ENCODE assay signal across 27 mouse cellular contexts in the genomic region with DNA sequence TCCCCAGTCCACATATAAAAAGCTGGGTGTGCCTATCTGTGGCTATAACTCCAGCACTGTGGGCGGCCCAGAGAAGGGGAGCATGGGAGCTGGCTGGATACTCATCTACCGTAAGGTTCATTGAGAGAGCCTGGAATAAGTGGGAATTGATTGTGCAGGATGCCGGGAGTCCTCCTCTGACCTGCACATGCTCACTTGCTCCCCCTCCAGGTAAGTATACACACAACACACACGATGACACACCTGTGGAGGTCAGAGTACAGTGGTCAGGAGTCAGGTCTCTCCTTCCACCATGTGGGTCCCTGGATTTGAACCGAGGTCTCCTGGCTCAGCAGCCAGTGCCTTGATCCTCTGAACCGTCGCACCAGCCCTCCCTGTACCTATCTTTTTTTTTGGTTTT. TPM values are rescaled to one million over a fixed set of nuclear protein-coding genes. Genes with fewer than 3 reads are reported as not detected.
DNase-seq lines count a peak whose midpoint lies in the region; ATAC-seq and TF ChIP-seq lines count a peak whose summit lies in the region.
"Had no signal": no experiment of that assay in that cellular context is flagged by ENCODE, and none has a peak within 500 bp of the region (broad histone marks: within the 10 kb centered on the region; RNA-seq: fewer than 3 reads in every experiment).

No protein-coding gene starts in this region.

- 96% methylated on average over 7 of the region's 7 CpGs for WGBS in kidney, postnatal 0 days
- WGBS in lung, embryonic 14.5 days: 92% methylated on average over 7 of the region's 7 CpGs

- no peak for TF ChIP-seq POLR2A in MEL (IDR thresholded peaks at IDR 0.05; ENCODE audit: control insufficient read depth in 1 of 2, insufficient read depth in 1 of 2, low read depth in 1 of 2, low read length in 2 of 2, poor library complexity in 1 of 2)

- intact Hi-C loops in left cerebral cortex, postnatal 36 days (cut with DNase I): no loop called here

- no peaks in the 10 kb centered on the region for H3K9me3 ChIP-seq in kidney, postnatal 0 days (replicated peaks; ENCODE audit: low read length)
- no peaks in the 10 kb centered on the region for H3K9me3 ChIP-seq in lung, embryonic 14.5 days (ENCODE audit: low read depth, low read length)
- H3K9me3 ChIP-seq in MEL (replicated peaks; ENCODE audit: insufficient read depth, low read length): no peaks in the 10 kb centered on the region
- H3K9me3 ChIP-seq: G1E; heart, embryonic 13.5 days; intestine, embryonic 15.5 days; lung, embryonic 15.5 days; midbrain, embryonic 13.5 days; neural tube, embryonic 15.5 days had no signal

- 0 out of 2 replicates have a peak, but pooled peaks have one; percentile 19 for TF ChIP-seq CTCF in kidney, postnatal 0 days (IDR thresholded peaks at IDR 0.05; ENCODE audit: low read depth)
- 0 out of 2 replicates have a peak, but pooled peaks have one; percentile 20 for TF ChIP-seq CTCF in lung, embryonic 14.5 days (IDR thresholded peaks at IDR 0.05; ENCODE audit: low read depth)
- peak; percentile 34 to 36 (median 36) for TF ChIP-seq CTCF in MEL (IDR thresholded peaks at IDR 0.05 in 2 of 3, conservative IDR thresholded peaks at IDR 0.05 in 1 of 3; ENCODE audit: control insufficient read depth in 1 of 3, insufficient read depth in 1 of 3, low read depth in 2 of 3, low read length in 3 of 3, poor library complexity in 1 of 3, severe bottlenecking in 1 of 3)

- H3K9ac ChIP-seq in kidney, postnatal 0 days (ENCODE audit: low read depth, low read length): no peak overlapping the region
- H3K9ac ChIP-seq in lung, embryonic 14.5 days: no peak overlapping the region
- no peak overlapping the region for H3K9ac ChIP-seq in MEL (ENCODE audit: control insufficient read depth, low read depth, low read length, poor library complexity, severe bottlenecking)
- H3K9ac ChIP-seq: heart, embryonic 13.5 days; hindbrain, embryonic 14.5 days; intestine, embryonic 15.5 days; lung, embryonic 15.5 days; midbrain, embryonic 13.5 days; neural tube, embryonic 15.5 days had no signal

- no peak overlapping the region for H3K4me3 ChIP-seq in kidney, postnatal 0 days (replicated peaks; ENCODE audit: low read depth, low read length)
- no peak overlapping the region for H3K4me3 ChIP-seq in lung, embryonic 14.5 days (ENCODE audit: low read depth, low read length)
- H3K4me3 ChIP-seq in MEL (ENCODE audit: control insufficient read depth in 1 of 2, insufficient read depth in 1 of 2, low read depth in 2 of 2, low read length in 2 of 2): no peak overlapping the region
- H3K4me3 ChIP-seq: erythroblast, embryonic 14.5 days; heart, embryonic 13.5 days; intestine, embryonic 15.5 days; lung, embryonic 15.5 days; midbrain, embryonic 13.5 days; neural tube, embryonic 15.5 days had no signal

- H3K36me3 ChIP-seq in kidney, postnatal 0 days (ENCODE audit: insufficient read depth, low read length): peaks cover 18% of the 10 kb centered on the region
- peaks cover 42% of the 10 kb centered on the region for H3K36me3 ChIP-seq in lung, embryonic 14.5 days (ENCODE audit: insufficient read depth)
- peaks cover 0 to 1% of the 10 kb centered on the region in 2 experiments; a peak in 2 of 4 replicates for H3K36me3 ChIP-seq in MEL (ENCODE audit: control insufficient read depth in 1 of 2, insufficient read depth in 2 of 2, low read length in 2 of 2)
- H3K36me3 ChIP-seq: G1E had no signal

- H3K27ac ChIP-seq in kidney, postnatal 0 days: no peak overlapping the region
- H3K27ac ChIP-seq in lung, embryonic 14.5 days (ENCODE audit: low read depth): no peak overlapping the region
- no peak overlapping the region for H3K27ac ChIP-seq in MEL (ENCODE audit: control insufficient read depth, low read depth, low read length)
- H3K27ac ChIP-seq: heart, embryonic 13.5 days; hindbrain, embryonic 14.5 days; intestine, embryonic 15.5 days; lung, embryonic 15.5 days; macrophage; midbrain, embryonic 13.5 days; neural tube, embryonic 15.5 days had no signal

- no peaks in the 10 kb centered on the region for H3K27me3 ChIP-seq in kidney, postnatal 0 days (ENCODE audit: insufficient read depth, low read length)
- no peaks in the 10 kb centered on the region for H3K27me3 ChIP-seq in lung, embryonic 14.5 days (ENCODE audit: insufficient read depth, low read length)
- H3K27me3 ChIP-seq in MEL (ENCODE audit: control insufficient read depth in 1 of 2, insufficient read depth in 2 of 2, low read length in 2 of 2): no peaks in the 10 kb centered on the region
- H3K27me3 ChIP-seq: heart, embryonic 13.5 days; intestine, embryonic 15.5 days; lung, embryonic 15.5 days; midbrain, embryonic 13.5 days; neural tube, embryonic 15.5 days; Patski had no signal

- TF ChIP-seq EP300 in MEL (IDR thresholded peaks at IDR 0.05; ENCODE audit: low read depth in 1 of 2, low read length in 2 of 2): no peak

- H3K4me1 ChIP-seq in kidney, postnatal 0 days (replicated peaks; ENCODE audit: insufficient read depth, low read length): no peaks in the 10 kb centered on the region
- H3K4me1 ChIP-seq in lung, embryonic 14.5 days (ENCODE audit: insufficient read depth): no peaks in the 10 kb centered on the region
- no peaks in the 10 kb centered on the region for H3K4me1 ChIP-seq in MEL (ENCODE audit: control insufficient read depth in 1 of 2, insufficient read depth in 2 of 2, low read length in 2 of 2)
- H3K4me1 ChIP-seq: intestine, embryonic 15.5 days; lung, embryonic 15.5 days; midbrain, embryonic 13.5 days; neural tube, embryonic 15.5 days had no signal

- no peaks in the 10 kb centered on the region for H3K79me2 ChIP-seq in MEL (ENCODE audit: control insufficient read depth, insufficient read depth, low read length, poor library complexity)

- no peak for TF ChIP-seq RAD21 in MEL (IDR thresholded peaks at IDR 0.05; ENCODE audit: low read depth, low read length)

- ATAC-seq in kidney, postnatal 0 days (replicated peaks; ENCODE audit: low FRiP score, low read depth): no peak
- ATAC-seq in lung, embryonic 14.5 days (ENCODE audit: insufficient read depth): no peak
- ATAC-seq: CD4-positive, CD25-positive, alpha-beta regulatory T cell, adult 4 months; intestine, embryonic 15.5 days; midbrain, embryonic 13.5 days; Patski had no signal

- H3K4me2 ChIP-seq in kidney, postnatal 0 days (ENCODE audit: low read length): no peak overlapping the region
- H3K4me2 ChIP-seq in lung, embryonic 14.5 days: no peak overlapping the region
- H3K4me2 ChIP-seq: heart, embryonic 13.5 days; hindbrain, embryonic 14.5 days; intestine, embryonic 15.5 days; lung, embryonic 15.5 days; midbrain, embryonic 13.5 days; neural tube, embryonic 15.5 days had no signal

- DNase-seq in kidney, postnatal 0 days (ENCODE audit: low spot score): no peak
- DNase-seq in kidney, postnatal 36 days: no peak
- no peak for DNase-seq in lung, embryonic 14.5 days
- DNase-seq in lung, postnatal 10 days: no peak
- DNase-seq in MEL (ENCODE audit: low read depth, low spot score): no peak
- no peak for DNase-seq in left cerebral cortex, postnatal 36 days (ENCODE audit: low spot score in 2 of 2)
- DNase-seq in right cerebral cortex, postnatal 10 days (ENCODE audit: low spot score in 2 of 2): no peak
- DNase-seq: adrenal gland, postnatal 25 days; cerebellum, adult 2 months; cerebellum, postnatal 14 days; gastrocnemius, postnatal 10 days; heart, postnatal 10 days; kidney, postnatal 4 days; liver; spleen, adult 18-20 months; thymus, postnatal 14 days had no signal

TF ChIP-seq in MEL, 35 proteins besides CTCF, POLR2A, EP300 and RAD21:
- no peak for TF ChIP-seq MAZ (IDR thresholded peaks at IDR 0.05; ENCODE audit: low read depth, low read length)
- TF ChIP-seq E2F4 (IDR thresholded peaks at IDR 0.05; ENCODE audit: borderline replicate concordance, low read depth, low read length): no peak
- TF ChIP-seq ZMIZ1 (IDR thresholded peaks at IDR 0.05; ENCODE audit: low read depth, low read length): no peak
- TF ChIP-seq SMC3 (IDR thresholded peaks at IDR 0.05; ENCODE audit: low read depth, low read length): peak; percentile 30; the same call in 1 of the 2 replicates
- no peak for TF ChIP-seq SIN3A (IDR thresholded peaks at IDR 0.05; ENCODE audit: low read length)
- no peak for TF ChIP-seq KAT2A (conservative IDR thresholded peaks at IDR 0.05; ENCODE audit: low read depth, low read length)

RNA-seq across cellular contexts. Expression of a gene that starts 55.5 kb away (rescaled TPM):
- 84.4 and 86.9 TPM in 2 replicates for polyA plus RNA-seq in kidney, postnatal 0 days (2015; fragmentation: Nextera tagmentation; extraction: Ambion mirVana)
- 84.1 and 86.9 TPM in 2 replicates for polyA plus RNA-seq in lung, embryonic 14.5 days (2014; fragmentation: Nextera tagmentation; extraction: Ambion mirVana)
- 75.2 and 78.9 TPM in 2 replicates for total RNA-seq in MEL (2012; rRNA removed)
- polyA plus RNA-seq in MEL (2012; ENCODE audit: insufficient read depth in 1 of 2, insufficient read length in 2 of 2, low read depth in 1 of 2, low replicate concordance in 2 of 2, missing spikeins in 1 of 2): 100 to 1,000 TPM; 107 to 442 TPM
- 10 to 100 TPM; 28.0 to 32.6 TPM for total RNA-seq in left cerebral cortex, postnatal 36 days (2021)
